Mouse (Mus musculus) kidney, adult 2 months (tissue): ENCODE measurements around the gene Mettl13.

Experiments
- CTCF ChIP-seq: fragments of 200-500 bp; conservative IDR thresholded peaks from 2 replicates; pipeline ENCODE4 v1.5.1; 2011; ENCODE audit warnings: low read depth, mild to moderate bottlenecking, control low read depth, low read length, moderate library complexity, mixed read lengths; ENCODE audit not compliant: insufficient read depth, insufficient read length
- POLR2A ChIP-seq: fragments of 200-500 bp; IDR thresholded peaks from one replicate; pipeline ENCODE4 v1.6.1; 2011; ENCODE audit warnings: low read depth, low read length, control low read depth

DNA sequence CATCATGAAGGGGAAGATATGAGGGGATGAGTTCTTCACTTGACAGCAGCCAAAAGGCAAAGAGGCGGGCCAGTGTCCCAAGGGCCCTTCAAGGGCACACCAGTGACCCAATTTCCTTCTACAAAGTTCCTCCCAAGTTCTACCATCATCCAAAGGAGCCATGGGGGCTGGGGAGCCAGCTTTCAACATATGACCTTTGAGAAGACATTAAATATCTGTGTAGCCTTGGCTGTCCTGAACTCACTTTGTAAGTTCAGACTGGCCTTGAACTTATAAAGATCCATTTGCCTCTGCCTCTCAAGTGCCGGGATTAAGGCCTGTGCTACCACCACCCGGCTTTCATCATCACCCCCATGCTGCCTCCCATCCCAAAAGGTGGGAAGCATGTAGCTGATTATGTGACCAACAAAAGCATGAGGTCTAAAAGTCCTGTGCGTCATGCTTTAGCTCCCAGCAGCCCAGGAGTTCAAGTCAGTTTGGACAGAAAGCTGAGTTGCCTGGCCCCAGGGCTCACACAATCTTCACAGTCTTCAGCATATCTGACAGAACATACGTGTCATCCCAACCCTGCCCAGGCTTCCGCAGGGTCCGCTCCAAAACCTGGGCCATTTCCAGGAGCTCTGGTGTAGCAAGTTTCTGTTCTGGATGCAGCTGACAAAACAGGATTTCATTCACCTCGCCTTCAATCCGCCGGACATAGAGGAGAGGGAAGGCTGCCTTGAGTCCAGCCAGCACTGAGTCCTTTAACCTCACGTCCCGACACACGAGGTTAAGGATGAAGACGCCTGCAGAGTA is 14.4 kb downstream of the Mettl13 start:
- TF ChIP-seq CTCF, result no peak
- no peak for TF ChIP-seq POLR2A
